ENCODE assay signal across 8 mouse cellular contexts in genomic region chr2:35978276-35978933, GRCm38 (mm10). TPM values are rescaled to one million over a fixed set of nuclear protein-coding genes. Genes with fewer than 3 reads are reported as not detected.
DNase-seq lines count a peak whose midpoint lies in the region; ATAC-seq and TF ChIP-seq lines count a peak whose summit lies in the region.

No protein-coding gene starts in this region.

- TF ChIP-seq POLR2A in MEL (IDR thresholded peaks at IDR 0.05; ENCODE audit: control insufficient read depth in 1 of 2, insufficient read depth in 1 of 2, low read depth in 1 of 2, low read length in 2 of 2, poor library complexity in 1 of 2): no peak

- 0 out of 2 replicates have a peak, but pooled peaks have one; percentile 1 for ATAC-seq in liver, embryonic 13.5 days (ENCODE audit: low read depth)
- peak; percentile 8; the same call in 1 of the 2 replicates for ATAC-seq in neural tube, embryonic 13.5 days (ENCODE audit: low read depth)

- H3K27me3 ChIP-seq in MEL (ENCODE audit: control insufficient read depth in 1 of 2, insufficient read depth in 2 of 2, low read length in 2 of 2): no peaks in the 10 kb centered on the region
- H3K27me3 ChIP-seq in liver, embryonic 13.5 days: peaks cover 17% of the 10 kb centered on the region
- no peaks in the 10 kb centered on the region for H3K27me3 ChIP-seq in neural tube, embryonic 13.5 days

- TF ChIP-seq CTCF in layer of hippocampus, adult 2 months (conservative IDR thresholded peaks at IDR 0.05): no peak
- TF ChIP-seq CTCF in MEL (IDR thresholded peaks at IDR 0.05 in 2 of 3, conservative IDR thresholded peaks at IDR 0.05 in 1 of 3; ENCODE audit: control insufficient read depth in 1 of 3, insufficient read depth in 1 of 3, low read depth in 2 of 3, low read length in 3 of 3, poor library complexity in 1 of 3, severe bottlenecking in 1 of 3): no peak

- H3K9me3 ChIP-seq in MEL (replicated peaks; ENCODE audit: insufficient read depth, low read length): no peaks in the 10 kb centered on the region
- H3K9me3 ChIP-seq in liver, embryonic 13.5 days (replicated peaks): no peaks in the 10 kb centered on the region
- H3K9me3 ChIP-seq in neural tube, embryonic 13.5 days: no peaks in the 10 kb centered on the region

- 21% methylated on average over 15 of the region's 15 CpGs for WGBS in liver, embryonic 13.5 days (ENCODE audit: insufficient replicate concordance)
- WGBS in neural tube, embryonic 13.5 days: 20% methylated on average over 15 of the region's 15 CpGs

- peak; percentile 48 to 58 for DNase-seq in layer of hippocampus, adult 2 months (ENCODE audit: low spot score in 2 of 2)
- DNase-seq in layer of hippocampus, postnatal 14 days (ENCODE audit: low spot score in 2 of 2): no peak
- peak; percentile 74 for DNase-seq in MEL (ENCODE audit: low read depth, low spot score)
- DNase-seq in embryo, embryonic 10.5 days (ENCODE audit: low spot score): peak; percentile 58
- peak; percentile 80 for DNase-seq in induced T-regulatory cell, adult 2 months (ENCODE audit: low read depth)
- DNase-seq in liver, embryonic 13.5 days: peak; percentile 8
- no peak for DNase-seq in gastrocnemius, postnatal 4 days (ENCODE audit: low spot score in 2 of 2)

- TF ChIP-seq EP300 in MEL (IDR thresholded peaks at IDR 0.05; ENCODE audit: low read depth in 1 of 2, low read length in 2 of 2): no peak

- H3K27ac ChIP-seq in layer of hippocampus, adult 2 months: peak overlapping the region; percentile 92
- H3K27ac ChIP-seq in MEL (ENCODE audit: control insufficient read depth, low read depth, low read length): peak overlapping the region; percentile 76
- H3K27ac ChIP-seq in liver, embryonic 13.5 days: 0 out of 2 replicates have a peak overlapping the region, but pooled peaks have one; percentile 55
- no peak overlapping the region; the same call in 1 of the 2 replicates for H3K27ac ChIP-seq in neural tube, embryonic 13.5 days (replicated peaks)

- H3K79me2 ChIP-seq in MEL (ENCODE audit: control insufficient read depth, insufficient read depth, low read length, poor library complexity): peaks cover 25% of the 10 kb centered on the region

- H3K4me3 ChIP-seq in layer of hippocampus, adult 2 months: peak overlapping the region; percentile 73
- H3K4me3 ChIP-seq in MEL (ENCODE audit: control insufficient read depth in 1 of 2, insufficient read depth in 1 of 2, low read depth in 2 of 2, low read length in 2 of 2): peak overlapping the region; percentile 78 to 86
- peak overlapping the region; percentile 80 for H3K4me3 ChIP-seq in liver, embryonic 13.5 days (replicated peaks)
- H3K4me3 ChIP-seq in neural tube, embryonic 13.5 days: peak overlapping the region; percentile 89

- peaks cover 5 to 24% of the 10 kb centered on the region in 2 experiments for H3K4me1 ChIP-seq in MEL (ENCODE audit: control insufficient read depth in 1 of 2, insufficient read depth in 2 of 2, low read length in 2 of 2)
- H3K4me1 ChIP-seq in liver, embryonic 13.5 days (replicated peaks): peaks cover 34% of the 10 kb centered on the region
- peaks cover 31% of the 10 kb centered on the region for H3K4me1 ChIP-seq in neural tube, embryonic 13.5 days (replicated peaks)

- no peak for TF ChIP-seq RAD21 in MEL (IDR thresholded peaks at IDR 0.05; ENCODE audit: low read depth, low read length)

- peak overlapping the region; percentile 83 for H3K9ac ChIP-seq in MEL (ENCODE audit: control insufficient read depth, low read depth, low read length, poor library complexity, severe bottlenecking)
- H3K9ac ChIP-seq in liver, embryonic 13.5 days: peak overlapping the region; percentile 86
- peak overlapping the region; percentile 93 for H3K9ac ChIP-seq in neural tube, embryonic 13.5 days

- peak overlapping the region; percentile 97 for H3K4me2 ChIP-seq in liver, embryonic 13.5 days
- peak overlapping the region; percentile 98 for H3K4me2 ChIP-seq in neural tube, embryonic 13.5 days

- H3K36me3 ChIP-seq in MEL (ENCODE audit: control insufficient read depth in 1 of 2, insufficient read depth in 2 of 2, low read length in 2 of 2): peaks cover 0 to 24% of the 10 kb centered on the region in 2 experiments; a peak in 2 of 4 replicates
- no peaks in the 10 kb centered on the region for H3K36me3 ChIP-seq in liver, embryonic 13.5 days
- no peaks in the 10 kb centered on the region for H3K36me3 ChIP-seq in neural tube, embryonic 13.5 days

TF ChIP-seq in MEL, 35 proteins besides CTCF, POLR2A, EP300 and RAD21:
- TF ChIP-seq TBP (IDR thresholded peaks at IDR 0.05; ENCODE audit: low read depth, low read length) (peak; percentile 61; the same call in 1 of the 2 replicates), POLR2AphosphoS2 (IDR thresholded peaks at IDR 0.05; ENCODE audit: low read length) (no peak), MAX (IDR thresholded peaks at IDR 0.05; ENCODE audit: low read length) (0 out of 2 replicates have a peak, but pooled peaks have one; percentile 44), USF1 (IDR thresholded peaks at IDR 0.05; ENCODE audit: low read depth, low read length) (0 out of 2 replicates have a peak, but pooled peaks have one; percentile 7), MXI1 (IDR thresholded peaks at IDR 0.05; ENCODE audit: low read depth, low read length) (peak; percentile 19; the same call in 1 of the 2 replicates)

RNA-seq across cellular contexts. Expression of gene Ttll11, which starts 1.3 kb away (rescaled TPM):
- total RNA-seq in layer of hippocampus, adult 2 months (2021): 10 to 100 TPM; 33.9 to 38.8 TPM
- 10 to 100 TPM; 22.5 to 23.7 TPM for total RNA-seq in layer of hippocampus, postnatal 14 days (2021)
- total RNA-seq in MEL (2012; rRNA removed): 1.2 TPM in 2 replicates
- 1 to 10 TPM in 1 of 2 experiments, not detected in 1; 2.5 TPM for polyA plus RNA-seq in MEL (2012; ENCODE audit: insufficient read depth in 1 of 2, insufficient read length in 2 of 2, low read depth in 1 of 2, low replicate concordance in 2 of 2, missing spikeins in 1 of 2)
- polyA plus RNA-seq in liver, embryonic 13.5 days (2015; fragmentation: Nextera tagmentation; extraction: Ambion mirVana): 0.91 and 0.93 TPM in 2 replicates
- 5.1 and 5.2 TPM in 2 replicates for polyA plus RNA-seq in neural tube, embryonic 13.5 days (2015; fragmentation: Nextera tagmentation; extraction: Ambion mirVana)
- 1 to 10 TPM; 3.4 to 5.8 TPM for total RNA-seq in gastrocnemius, postnatal 4 days (2021)

Comparison
In these comparisons a context has a peak if more than half of its experiments do, and no peak if none do; other contexts are left out.
1. DNase-seq: peak in layer of hippocampus, adult 2 months (2 of 2), MEL (single experiment), embryo, embryonic 10.5 days (single experiment), induced T-regulatory cell, adult 2 months (single experiment) and liver, embryonic 13.5 days (single experiment); none in layer of hippocampus, postnatal 14 days (0 of 2) and gastrocnemius, postnatal 4 days (0 of 2).
2. Peak in every context shown above with its lines, with median percentiles within 50 percentile points of each other: H3K4me3 ChIP-seq and H3K9ac ChIP-seq.